Mouse (Mus musculus) inflammation-experienced regulatory T-cells, adult 6 months (primary cell): ENCODE data around the gene Ttyh2. TPM values are rescaled to one million over a fixed set of nuclear protein-coding genes. Genes with fewer than 3 reads are reported as not detected.

ENCODE experiments used
- ATAC-seq: one replicate; pipeline ENCODE4 v1.8.0; 2017
- polyA plus RNA-seq, 3 experiments: library from polyadenylated mRNA; unstranded; fragments of 100-300 nt; shearing (Covaris generic); gene quantifications; one replicate each; pipeline ENCODE4 v1.2.1; 2017

Ttyh2 gene
- polyA plus RNA-seq, 3 experiments from 2014 or later, result 2.4 to 3.6 (median 3.4) TPM

- ATAC-seq, result no peak
These were observed 36.6 kb downstream of the Ttyh2 start for GRCm38 (mm10) chr11:114711861-114712260.

- no peak for ATAC-seq
These were observed 39.3 kb downstream of the Ttyh2 start for GRCm38 (mm10) chr11:114714526-114714925.

- no peak for ATAC-seq
These were observed 40.3 kb downstream of the Ttyh2 start for GRCm38 (mm10) chr11:114715531-114715930.

- no peak for ATAC-seq
These were observed 45.3 kb downstream of the Ttyh2 start for GRCm38 (mm10) chr11:114720535-114720934.

GRCm38 (mm10) chr11:114722438-114722837 is 47.2 kb downstream of the Ttyh2 start:
- ATAC-seq, result no peak

- no peak for ATAC-seq
These were observed 47.8 kb downstream of the Ttyh2 start for GRCm38 (mm10) chr11:114723030-114723429.

- ATAC-seq, result no peak
These were observed 49.8 kb downstream of the Ttyh2 start for GRCm38 (mm10) chr11:114724787-114725590.

- no peak for ATAC-seq
These were observed 52.0 kb downstream of the Ttyh2 start, which contains the start of gene Dnaic2 for GRCm38 (mm10) chr11:114726965-114727825. TSS of gene Dnaic2 (plus strand) at chr11:114727408.

- ATAC-seq, result no peak
These were observed 52.6 kb downstream of the Ttyh2 start for GRCm38 (mm10) chr11:114727826-114728186.

- ATAC-seq, result no peak
These were observed 53.1 kb downstream of the Ttyh2 start for GRCm38 (mm10) chr11:114728333-114728732.

- ATAC-seq, result no peak
These were observed 54.7 kb downstream of the Ttyh2 start for GRCm38 (mm10) chr11:114729832-114730363.

- ATAC-seq, result no peak
These were observed 56.5 kb downstream of the Ttyh2 start for GRCm38 (mm10) chr11:114731711-114732110.

- no peak for ATAC-seq
These were observed 57.7 kb downstream of the Ttyh2 start for GRCm38 (mm10) chr11:114732890-114733289.

- ATAC-seq, result no peak
These were observed 60.9 kb downstream of the Ttyh2 start for GRCm38 (mm10) chr11:114736111-114736510.

GRCm38 (mm10) chr11:114736913-114737624 is 61.8 kb downstream of the Ttyh2 start:
- ATAC-seq, result no peak

- no peak for ATAC-seq
These were observed 65.4 kb downstream of the Ttyh2 start for GRCm38 (mm10) chr11:114740598-114740997.

- no peak for ATAC-seq
These were observed 66.2 kb downstream of the Ttyh2 start for GRCm38 (mm10) chr11:114741451-114741850.

- peak; percentile 50 for ATAC-seq
These were observed 69.9 kb downstream of the Ttyh2 start for GRCm38 (mm10) chr11:114745134-114745533.

- no peak for ATAC-seq
These were observed 72.4 kb downstream of the Ttyh2 start for GRCm38 (mm10) chr11:114747564-114748138.

- no peak for ATAC-seq
These were observed 89.9 kb downstream of the Ttyh2 start, which contains the start of gene Kif19a for GRCm38 (mm10) chr11:114764820-114765818. TSS of gene Kif19a (plus strand) at chr11:114765388.

GRCm38 (mm10) chr11:114769911-114770310 is 94.7 kb downstream of the Ttyh2 start:
- no peak for ATAC-seq
